Mouse (Mus musculus) kidney, adult 18-20 months (tissue): ENCODE results near the gene Klk1b9.
"Not testable (repeated sequence)": the region's sequence is repeated elsewhere in the genome, so short reads cannot be mapped to it uniquely, and the experiment has no call there.

Experiments
- DNase-seq: peaks from one replicate; pipeline ENCODE4 v3.0.0; 2021

Klk1b9 gene

GRCm38 (mm10) chr7:43975761-43976160 is at the start of gene Klk1b9:
Gene Klk1b9 (plus strand): TSS chr7:43976061.
- DNase-seq = not testable (repeated sequence)

DNA sequence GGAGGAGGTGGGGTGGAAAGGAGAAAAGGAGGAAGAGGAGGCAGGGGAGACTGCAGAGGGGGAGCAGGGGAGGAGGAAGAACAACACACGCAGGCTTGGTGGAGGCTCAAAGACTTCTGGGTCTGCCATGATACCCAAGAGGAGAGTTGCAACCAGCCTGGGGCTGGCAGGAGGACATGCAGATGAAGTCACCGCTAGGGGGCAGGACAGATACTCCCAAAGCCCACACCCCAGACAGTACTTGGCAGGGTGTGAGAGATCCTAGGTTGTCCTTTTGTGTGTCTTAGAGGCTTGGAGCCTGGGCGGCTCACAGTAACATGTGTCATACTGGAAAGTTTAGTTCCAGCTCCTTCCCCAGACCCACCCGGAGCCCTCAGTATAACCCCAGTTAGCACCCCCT is 47.3 kb upstream of the Klk1b9 start:
- DNase-seq = peak; percentile 34

DNA sequence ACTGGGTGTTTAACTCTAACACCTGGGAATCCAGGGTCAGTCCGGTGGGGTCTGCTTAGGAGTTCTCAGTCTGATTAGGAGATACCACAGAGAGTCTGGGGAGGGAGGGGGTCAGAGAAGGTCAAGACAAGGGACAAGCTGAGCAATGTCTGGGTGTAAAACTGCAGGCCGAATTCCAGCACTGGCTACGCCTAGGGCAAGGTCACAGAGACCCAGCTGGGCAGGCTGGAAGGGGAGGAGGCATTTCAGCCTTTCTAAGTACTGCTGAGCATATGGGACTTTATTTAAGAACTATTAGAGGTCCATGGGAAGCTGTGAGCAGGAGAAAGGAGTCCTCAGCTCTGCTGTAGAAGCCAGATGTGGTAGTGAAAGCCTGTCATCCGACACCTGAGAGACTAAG is 43.5 kb upstream of the Klk1b9 start:
- DNase-seq = no peak

DNA sequence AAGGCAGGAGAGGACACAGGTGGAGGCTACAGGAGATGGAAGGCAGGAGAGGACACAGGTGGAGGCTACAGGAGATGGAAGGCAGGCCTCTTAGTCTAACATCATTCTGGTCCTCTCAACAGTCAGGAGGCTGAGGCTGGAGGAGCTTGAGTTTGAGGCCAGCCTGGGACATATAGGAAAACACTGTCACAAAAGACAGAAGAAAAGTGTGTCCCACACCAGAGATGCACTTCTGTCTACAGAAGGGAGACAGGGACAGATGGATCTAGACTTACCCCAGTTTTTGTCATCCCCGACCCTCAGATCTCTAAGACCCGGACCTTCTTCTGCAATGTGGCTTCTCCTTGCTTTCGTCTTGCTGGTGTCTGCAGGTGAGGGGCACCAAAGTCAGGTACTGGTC is 42.4 kb upstream of the Klk1b9 start, which contains the start of gene Klk15:
Gene Klk15, plus strand, starts transcription at position 301 of the 400 bp plus-strand sequence.
- DNase-seq = no peak

DNA sequence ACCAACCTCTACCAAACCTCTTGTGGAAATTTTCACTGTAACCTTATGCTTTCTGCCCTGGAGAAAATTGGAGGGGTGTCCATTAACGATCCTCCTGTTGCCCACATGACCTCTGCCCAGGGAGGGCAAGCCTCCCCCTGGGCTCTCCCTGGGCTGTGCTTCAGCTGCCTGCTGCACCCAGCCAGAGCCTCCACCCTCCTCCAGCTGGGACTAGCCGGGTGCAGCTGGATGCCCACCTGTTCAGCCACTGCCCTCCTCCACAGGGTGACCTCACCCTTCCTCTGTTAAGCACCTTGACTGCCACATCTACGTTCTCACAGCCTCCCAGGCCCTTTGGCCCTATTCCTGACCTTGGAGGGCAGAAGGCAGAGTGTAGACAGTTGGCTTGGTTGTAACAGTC is 41.1 kb upstream of the Klk1b9 start:
- DNase-seq = peak; percentile 38

DNA sequence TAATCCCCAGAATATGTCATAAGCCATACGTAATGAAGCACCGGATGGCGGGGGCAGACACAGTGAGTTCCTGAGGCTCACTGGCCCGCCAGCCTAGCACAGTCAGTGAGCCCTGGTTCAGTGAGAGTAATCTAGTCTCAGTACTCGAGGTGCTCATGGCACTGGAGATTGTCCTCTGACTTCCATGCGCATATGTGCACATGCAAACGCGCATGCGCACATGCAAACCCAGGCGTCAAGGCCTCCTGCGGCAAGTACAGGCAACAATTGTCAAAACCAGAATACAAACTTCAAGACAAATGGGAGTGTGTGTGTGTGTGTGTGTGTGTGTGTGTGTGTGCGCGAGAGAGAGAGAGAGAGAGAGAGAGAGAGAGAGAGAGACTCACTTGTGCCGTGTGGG is 39.3 kb upstream of the Klk1b9 start:
- DNase-seq = no peak

- DNase-seq = peak; percentile 13
These were observed 33.6 kb upstream of the Klk1b9 start for GRCm38 (mm10) chr7:43942293-43942692.

- no peak for DNase-seq
These were observed 31.1 kb upstream of the Klk1b9 start for GRCm38 (mm10) chr7:43944727-43945264.

DNA sequence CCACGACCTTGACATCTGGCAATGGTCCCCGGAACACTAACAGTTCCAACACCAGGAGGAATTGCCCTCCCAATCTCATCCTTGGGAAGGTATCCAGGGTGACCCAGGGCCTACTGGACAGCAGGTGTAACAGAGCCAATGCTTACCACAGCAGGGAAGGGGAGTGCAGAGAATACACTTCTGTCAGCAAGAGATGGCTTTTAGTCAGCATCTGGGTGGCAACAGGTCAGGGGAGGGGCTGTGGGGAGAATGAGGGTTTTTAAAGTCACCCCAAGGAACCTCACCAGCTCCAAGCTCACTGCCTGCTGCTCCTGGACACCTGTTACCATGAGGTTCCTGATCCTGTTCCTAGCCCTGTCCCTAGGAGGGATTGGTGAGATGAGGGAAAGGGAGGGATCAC is 25.5 kb upstream of the Klk1b9 start, which contains the start of gene Klk1b8:
Gene Klk1b8, plus strand, starts transcription at position 301 of the 400 bp plus-strand sequence.
- no peak for DNase-seq

DNA sequence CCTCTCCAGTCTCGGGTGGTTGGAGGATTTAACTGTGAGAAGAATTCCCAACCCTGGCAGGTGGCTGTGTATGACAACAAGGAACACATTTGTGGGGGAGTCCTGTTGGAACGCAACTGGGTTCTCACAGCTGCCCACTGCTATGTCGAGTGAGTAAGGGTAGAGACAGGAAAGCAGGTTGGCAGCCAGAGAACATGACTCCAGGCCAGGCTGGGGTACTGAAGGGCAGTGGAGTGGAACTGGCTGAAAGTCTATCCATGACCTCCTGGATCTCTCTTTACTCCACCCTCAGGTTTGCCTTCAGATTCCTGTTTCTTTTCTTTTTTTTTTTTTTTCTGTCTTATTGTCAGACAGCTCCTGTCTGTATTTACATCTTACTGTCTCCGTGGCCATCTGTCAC is 23.2 kb upstream of the Klk1b9 start:
- peak; percentile 27 for DNase-seq

- no peak for DNase-seq
These were observed 9.4 kb upstream of the Klk1b9 start, which contains the start of gene Klk1b1 for GRCm38 (mm10) chr7:43966451-43966850. Gene Klk1b1 (plus strand): TSS chr7:43966751.

DNA sequence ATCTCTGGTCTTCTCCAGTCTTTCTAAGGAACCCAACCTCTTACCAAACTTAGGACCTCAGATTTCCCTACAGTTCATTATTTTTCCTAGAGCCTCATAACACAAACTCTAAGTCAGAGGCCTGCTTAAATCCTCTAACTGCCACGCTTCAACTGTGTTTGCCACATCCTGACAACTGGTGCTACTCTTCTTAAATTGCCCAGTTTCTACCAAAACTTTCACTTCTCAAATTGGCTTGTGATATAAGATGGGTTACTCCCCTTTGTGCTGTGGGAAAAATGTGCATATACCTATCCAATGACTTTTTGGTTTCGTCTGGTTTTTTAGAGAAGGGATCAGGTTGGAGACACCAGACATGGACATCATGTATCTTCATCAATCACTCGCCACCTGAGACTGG is 8.8 kb upstream of the Klk1b9 start:
- no peak for DNase-seq

- no peak for DNase-seq
These were observed 8.2 kb upstream of the Klk1b9 start for GRCm38 (mm10) chr7:43967612-43968011.

GRCm38 (mm10) chr7:43985657-43986056 is 9.8 kb downstream of the Klk1b9 start:
- DNase-seq = no peak

GRCm38 (mm10) chr7:43994821-43995220 is 19.0 kb downstream of the Klk1b9 start:
- DNase-seq = not testable (repeated sequence)

- not testable (repeated sequence) for DNase-seq
These were observed 19.7 kb downstream of the Klk1b9 start, which contains the start of gene Klk1b11 for GRCm38 (mm10) chr7:43995577-43995976. Gene Klk1b11 (plus strand): TSS chr7:43995877.

DNA sequence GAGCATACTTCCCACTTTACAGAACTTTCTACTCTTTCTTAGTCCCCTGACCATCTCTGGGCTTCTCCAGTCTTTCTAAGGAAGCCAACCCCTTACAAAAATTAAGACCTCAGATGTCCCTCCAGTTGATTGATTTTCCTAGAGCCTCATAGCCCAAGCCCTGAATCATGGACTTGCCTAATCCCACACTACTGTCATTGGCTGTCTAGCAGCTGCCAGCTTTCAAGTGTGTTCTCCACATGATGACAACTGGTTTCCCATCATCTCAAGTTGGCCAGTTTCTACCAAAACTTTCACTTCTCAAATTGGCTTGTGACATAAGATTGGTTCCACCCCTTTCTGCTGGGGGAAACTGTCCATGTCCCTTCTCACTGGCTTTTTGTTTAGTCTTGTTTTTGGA is 29.0 kb downstream of the Klk1b9 start:
- no peak for DNase-seq

DNA sequence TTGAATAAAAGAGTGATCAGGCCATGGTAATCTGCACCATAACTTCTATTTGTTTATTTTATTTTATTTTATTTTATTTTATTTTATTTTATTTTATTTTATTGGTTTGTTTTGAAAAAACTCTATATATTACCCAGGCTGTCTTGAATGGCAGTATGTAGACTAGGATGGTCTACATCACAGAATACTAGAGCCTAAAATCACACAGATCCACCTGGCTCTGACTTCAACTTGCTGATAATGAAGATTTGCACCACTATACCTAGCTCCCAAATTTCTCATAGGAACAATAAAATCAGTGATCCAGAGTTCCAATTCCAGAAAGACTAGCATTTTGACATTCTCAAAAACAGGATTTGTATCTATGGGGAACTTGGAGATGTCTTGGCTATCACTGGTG is 36.0 kb downstream of the Klk1b9 start, which contains the start of gene Klk1b26:
Gene Klk1b26, plus strand, starts transcription at position 301 of the 400 bp plus-strand sequence.
- DNase-seq = not testable (repeated sequence)

- DNase-seq = not testable (repeated sequence)
These were observed 38.8 kb downstream of the Klk1b9 start for GRCm38 (mm10) chr7:44014666-44015065.

DNA sequence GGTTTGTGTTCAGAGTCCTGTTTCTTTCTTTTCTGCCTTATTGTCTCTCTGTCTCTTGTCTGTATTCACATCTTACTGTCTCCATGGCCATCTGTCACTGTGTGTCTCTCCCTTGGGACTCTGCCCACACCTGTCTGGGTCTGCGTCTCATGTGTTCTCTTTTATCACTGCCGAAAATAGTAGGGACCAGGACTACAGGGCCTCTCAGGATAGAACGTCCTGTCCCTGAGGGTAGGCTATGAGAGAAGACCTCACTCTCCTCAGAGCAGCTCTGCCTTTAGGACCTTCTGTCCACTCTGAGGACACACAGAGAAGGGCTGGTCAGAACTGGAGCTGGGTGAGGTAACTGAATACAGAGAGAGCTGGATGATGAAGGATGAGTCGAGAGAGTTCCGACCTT is 39.2 kb downstream of the Klk1b9 start:
- DNase-seq = no peak
